Mouse (Mus musculus) megakaryocyte, embryonic 14.5 days (primary cell): ENCODE data around the gene Gm29094.
"Not testable (repeated sequence)": the region's sequence is repeated elsewhere in the genome, so short reads cannot be mapped to it uniquely, and the experiment has no call there.

Experiments used
- FLI1 ChIP-seq: IDR thresholded peaks from 2 replicates; pipeline ENCODE4 v1.6.1; 2012; ENCODE audit warnings: low read length, inconsistent platforms, mixed read lengths
- GATA1 ChIP-seq: IDR thresholded peaks from 3 replicates; pipeline ENCODE4 v1.6.1; 2012; ENCODE audit warnings: mixed read lengths, low read length, inconsistent platforms, borderline replicate concordance

DNA sequence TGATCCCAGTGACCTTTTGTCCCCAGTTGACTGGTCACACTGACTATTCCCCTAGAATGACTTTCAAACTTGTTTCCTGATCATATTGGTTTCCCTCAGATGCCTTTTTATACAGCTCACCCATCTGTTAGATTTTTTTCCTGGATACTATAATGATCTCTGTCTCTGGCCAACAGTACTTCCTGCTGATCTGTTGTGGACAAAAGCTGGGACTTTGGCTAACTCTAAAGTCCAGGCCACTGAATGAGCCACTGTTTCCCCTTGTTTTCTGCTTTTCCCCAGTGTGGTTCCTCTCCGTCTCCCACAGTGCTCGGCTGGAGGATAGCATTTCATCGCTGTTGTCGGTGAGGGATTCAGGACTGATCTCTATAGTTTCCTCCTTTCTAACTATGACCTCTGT is 19.0 kb downstream of the Gm29094 start:
- not testable (repeated sequence) for TF ChIP-seq GATA1, FLI1
